Mouse (Mus musculus) lung, postnatal 0 days (tissue): ENCODE measurements around the gene Mospd2. TPM values are rescaled to one million over a fixed set of nuclear protein-coding genes. Genes with fewer than 3 reads are reported as not detected.
A peak's percentile ranks its signal among the peaks of the same experiment; 100 is the strongest.

Experiments used
- ATAC-seq: fragments of 200-750 bp; cut with Nextera tagmentation; 2 replicates; pipeline ENCODE4 v1.8.0; 2017; ENCODE audit warnings: moderate library complexity
- DNase-seq: peaks from one replicate; pipeline ENCODE4 v3.0.0-alpha.2; 2016; ENCODE audit warnings: low spot score
- H3K27ac ChIP-seq: fragments of 300-500 bp; sonication (generic); 2 replicates; pipeline ENCODE4 v1.5.1; 2014; ENCODE audit warnings: antibody characterized with exemption, mild to moderate bottlenecking, low read length, mixed read lengths
- H3K27me3 ChIP-seq: fragments of 300-500 bp; sonication (generic); replicated peaks from 2 replicates; pipeline ENCODE4 v1.6.1; 2014; ENCODE audit warnings: low read length, mixed read lengths; ENCODE audit not compliant: insufficient read depth
- H3K36me3 ChIP-seq: fragments of 300-500 bp; sonication (generic); 2 replicates; pipeline ENCODE4 v1.6.1; 2014; ENCODE audit warnings: low read length, mixed read lengths; ENCODE audit not compliant: insufficient read depth
- H3K4me1 ChIP-seq: fragments of 300-500 bp; sonication (generic); 2 replicates; pipeline ENCODE4 v1.6.1; 2014; ENCODE audit warnings: antibody characterized with exemption, low read depth, low read length, mixed read lengths; ENCODE audit not compliant: insufficient read depth
- H3K4me2 ChIP-seq: fragments of 300-500 bp; sonication (generic); replicated peaks from 2 replicates; pipeline ENCODE4 v1.6.1; 2014; ENCODE audit warnings: low read depth, mild to moderate bottlenecking, low read length, moderate library complexity, mixed read lengths
- H3K4me3 ChIP-seq: fragments of 300-500 bp; sonication (generic); 2 replicates; pipeline ENCODE4 v1.5.1; 2014; ENCODE audit warnings: low read depth, low read length
- H3K9ac ChIP-seq: fragments of 300-500 bp; sonication (generic); replicated peaks from 2 replicates; pipeline ENCODE4 v1.6.1; 2014; ENCODE audit warnings: low read depth, mild to moderate bottlenecking
- H3K9me3 ChIP-seq: fragments of 300-500 bp; sonication (generic); 2 replicates; pipeline ENCODE4 v1.6.1; 2016; ENCODE audit warnings: low read length, mixed read lengths
- CTCF ChIP-seq: IDR thresholded peaks from 2 replicates; pipeline ENCODE4 v1.5.1; 2016; ENCODE audit warnings: antibody characterized with exemption, mild to moderate bottlenecking
- EP300 ChIP-seq: IDR thresholded peaks from 2 replicates; pipeline ENCODE4 v1.6.1; 2016; ENCODE audit warnings: antibody characterized with exemption, mild to moderate bottlenecking, control low read depth
- WGBS: fragments of 180-500 bp; shearing (Covaris S2); extraction: QIAGEN DNeasy Blood & Tissue Kit; methylation state at CpG from one replicate; pipeline ENCODE4 v1.1.7; 2014; 5-methylcytosine and 5-hydroxymethylcytosine counted together
- polyA plus RNA-seq: library from polyadenylated mRNA; unstranded; fragments of >200 nt; fragmentation: Nextera tagmentation; extraction: Ambion mirVana; gene quantifications from 2 replicates; pipeline ENCODE4 v1.2.1, GENCODE M21; 2015

The Mospd2 gene
- polyA plus RNA-seq = 39.9 and 42.5 TPM in 2 replicates

DNA sequence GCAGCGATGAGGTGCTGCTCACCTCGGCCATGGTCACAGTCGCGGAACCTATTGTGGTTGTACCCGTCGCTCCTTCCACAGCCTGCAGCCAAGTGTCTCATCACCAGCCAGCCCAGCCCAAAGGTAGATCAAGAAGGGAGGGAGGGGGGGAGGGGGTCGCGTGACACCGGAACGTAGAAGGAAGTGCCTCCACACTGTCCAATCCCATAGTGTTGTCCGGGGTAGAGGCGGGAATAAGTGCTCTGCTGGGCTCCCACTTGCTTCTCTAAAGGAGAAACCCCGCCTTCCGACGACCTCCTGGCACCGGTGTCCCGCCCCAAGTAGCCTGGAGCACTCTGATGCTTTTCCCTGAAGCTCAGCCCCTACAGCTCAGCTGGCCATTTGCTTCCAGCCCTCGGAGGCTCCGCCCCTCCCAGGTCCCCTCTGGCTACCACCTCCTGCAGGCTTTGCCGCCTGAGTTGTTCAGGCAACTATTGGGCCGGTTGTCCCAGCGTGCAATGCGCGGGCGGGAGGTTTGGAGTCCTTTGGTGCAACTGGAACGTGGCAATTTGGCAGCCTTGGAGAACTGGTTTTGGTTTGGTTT, at the start of gene Mospd2, which contains the start of gene Fancb:
Gene Mospd2 (minus strand): TSS at position 183 of the 583 bp plus-strand sequence.
Gene Fancb (plus strand): TSS at position 400 of the 583 bp plus-strand sequence.
- Histone ChIP-seq H3K9ac (0 out of 2 replicates have a peak within 1 kb of the TSS, but pooled peaks have one; percentile 20), H3K27me3 (no peaks in the 10 kb centered on the region), H3K4me3 (peak within 1 kb of the TSS; percentile 49), H3K4me2 (peak within 1 kb of the TSS; percentile 48), H3K36me3 (no peaks in the 10 kb centered on the region), H3K4me1 (no peaks in the 10 kb centered on the region), H3K27ac (peak within 1 kb of the TSS; percentile 40; the same call in 1 of the 2 replicates), H3K9me3 (no peaks in the 10 kb centered on the region)
- peak; percentile 100 for ATAC-seq
- peak; percentile 95 for DNase-seq
- 9% methylated on average over 24 of the region's 26 CpGs for WGBS
- no peak for TF ChIP-seq CTCF
- TF ChIP-seq EP300 = no peak

DNA sequence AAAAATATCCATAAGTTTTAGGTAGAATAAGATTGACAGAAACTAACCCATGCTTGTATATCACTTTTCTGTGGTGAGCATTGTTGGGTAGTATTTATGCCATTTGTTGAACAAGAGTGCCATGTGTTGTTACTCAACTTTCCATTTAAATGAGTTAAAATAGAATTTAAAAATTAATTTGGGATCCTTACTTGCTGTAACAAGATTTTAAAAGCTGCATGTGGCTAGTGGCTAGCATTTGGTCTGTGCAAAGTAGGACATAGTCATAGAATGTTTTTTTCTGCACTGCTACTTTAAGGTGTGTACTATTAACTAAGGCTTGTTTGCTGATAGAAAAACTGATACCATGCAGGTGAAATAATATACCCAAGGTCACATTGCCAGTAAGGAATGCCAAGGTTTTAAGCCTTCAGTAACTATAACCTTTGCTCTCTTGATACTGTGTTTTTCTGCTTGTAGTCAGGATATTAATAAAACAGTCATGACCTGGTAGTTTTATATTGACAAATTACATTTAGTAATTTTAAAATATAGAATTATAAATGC, 24.7 kb upstream of the Mospd2 start, which contains the start of gene Gm17604:
Gene Gm17604 (minus strand): TSS at position 51 of the 546 bp plus-strand sequence.
- Histone ChIP-seq H3K4me2 (no peak within 1 kb of the TSS), H3K4me3 (no peak within 1 kb of the TSS), H3K36me3 (no peaks in the 10 kb centered on the region), H3K9ac (no peak within 1 kb of the TSS), H3K9me3 (no peaks in the 10 kb centered on the region), H3K27me3 (no peaks in the 10 kb centered on the region), H3K4me1 (no peaks in the 10 kb centered on the region), H3K27ac (no peak within 1 kb of the TSS)
- ATAC-seq (no peak), DNase-seq (no peak)
- TF ChIP-seq EP300 = no peak
- TF ChIP-seq CTCF = no peak

DNA sequence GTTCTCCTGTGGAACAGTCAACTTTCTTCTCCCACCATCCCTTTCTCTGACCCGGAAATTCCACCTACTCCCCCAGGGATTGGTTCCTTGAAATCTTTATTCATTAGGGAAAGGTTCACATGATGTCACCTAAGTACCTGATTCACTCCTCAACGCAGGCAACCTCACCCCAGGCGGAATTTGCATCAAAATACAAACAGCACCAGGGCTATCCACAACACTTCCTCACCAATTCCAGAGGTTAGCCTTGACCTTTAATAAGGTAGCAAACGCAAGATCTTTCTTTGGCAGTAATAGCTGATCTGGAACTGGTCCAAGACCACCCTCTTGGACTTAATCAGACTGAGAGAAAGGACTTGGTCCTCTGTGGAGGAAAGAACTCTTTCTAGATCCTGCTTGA, 23.0 kb upstream of the Mospd2 start:
- 30% methylated on average over 4 of the region's 4 CpGs for WGBS
- no peaks in the 10 kb centered on the region for H3K4me1 ChIP-seq
- H3K4me2 ChIP-seq = no peak overlapping the region
- DNase-seq (no peak), ATAC-seq (no peak)
- no peak overlapping the region for H3K9ac ChIP-seq
- H3K4me3 ChIP-seq = no peak overlapping the region
- H3K9me3 ChIP-seq = no peaks in the 10 kb centered on the region
- TF ChIP-seq EP300 (no peak), CTCF (no peak)
- no peaks in the 10 kb centered on the region for H3K36me3 ChIP-seq
- no peak overlapping the region for H3K27ac ChIP-seq
- no peaks in the 10 kb centered on the region for H3K27me3 ChIP-seq

DNA sequence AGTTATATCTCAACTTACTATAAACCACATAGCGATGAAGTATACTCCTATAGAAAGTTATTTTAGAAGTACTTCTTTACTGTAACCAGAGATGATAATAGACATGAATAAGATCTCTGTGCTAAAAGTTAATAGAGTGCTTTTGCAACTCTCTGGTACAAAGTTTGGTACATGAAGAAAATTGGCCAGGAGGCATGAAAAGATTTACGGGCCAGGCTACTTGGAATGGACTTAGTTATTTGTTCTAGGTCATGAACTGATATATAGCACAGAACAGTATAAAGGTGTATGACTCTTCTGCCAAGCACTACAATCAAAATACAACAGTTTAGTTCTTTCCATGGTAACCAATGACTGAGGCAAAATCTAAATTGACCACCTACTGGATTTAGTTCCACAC, 1.3 kb downstream of the Mospd2 start:
- Histone ChIP-seq H3K4me2 (peak overlapping the region; percentile 48; the same call in 1 of the 2 replicates), H3K4me3 (no peak overlapping the region), H3K9me3 (no peaks in the 10 kb centered on the region), H3K27ac (no peak overlapping the region), H3K36me3 (no peaks in the 10 kb centered on the region), H3K4me1 (no peaks in the 10 kb centered on the region), H3K9ac (no peak overlapping the region), H3K27me3 (no peaks in the 10 kb centered on the region)
- 89% methylated on average over 2 of the region's 2 CpGs for WGBS
- no peak for DNase-seq
- no peak for TF ChIP-seq EP300
- no peak for TF ChIP-seq CTCF
- no peak for ATAC-seq

DNA sequence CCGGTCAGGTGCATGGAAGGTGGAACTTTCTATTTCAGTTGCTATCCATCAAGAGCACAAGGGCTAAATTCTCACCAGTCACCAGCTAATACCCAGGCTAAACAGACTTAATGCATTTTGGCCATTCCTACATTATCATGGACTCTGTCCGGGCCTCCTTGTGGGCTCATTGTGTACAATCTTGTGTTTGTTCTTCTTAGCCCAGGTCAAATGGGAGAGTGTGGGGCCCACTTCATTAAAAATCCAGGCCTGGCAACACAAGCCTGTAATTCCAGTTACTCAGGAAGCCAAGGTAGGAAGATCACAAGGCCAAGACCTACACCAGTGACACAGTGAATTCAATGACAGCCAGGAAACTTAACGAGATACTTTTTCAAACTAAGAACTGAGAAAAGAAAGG, 9.0 kb downstream of the Mospd2 start:
- ATAC-seq = no peak

DNA sequence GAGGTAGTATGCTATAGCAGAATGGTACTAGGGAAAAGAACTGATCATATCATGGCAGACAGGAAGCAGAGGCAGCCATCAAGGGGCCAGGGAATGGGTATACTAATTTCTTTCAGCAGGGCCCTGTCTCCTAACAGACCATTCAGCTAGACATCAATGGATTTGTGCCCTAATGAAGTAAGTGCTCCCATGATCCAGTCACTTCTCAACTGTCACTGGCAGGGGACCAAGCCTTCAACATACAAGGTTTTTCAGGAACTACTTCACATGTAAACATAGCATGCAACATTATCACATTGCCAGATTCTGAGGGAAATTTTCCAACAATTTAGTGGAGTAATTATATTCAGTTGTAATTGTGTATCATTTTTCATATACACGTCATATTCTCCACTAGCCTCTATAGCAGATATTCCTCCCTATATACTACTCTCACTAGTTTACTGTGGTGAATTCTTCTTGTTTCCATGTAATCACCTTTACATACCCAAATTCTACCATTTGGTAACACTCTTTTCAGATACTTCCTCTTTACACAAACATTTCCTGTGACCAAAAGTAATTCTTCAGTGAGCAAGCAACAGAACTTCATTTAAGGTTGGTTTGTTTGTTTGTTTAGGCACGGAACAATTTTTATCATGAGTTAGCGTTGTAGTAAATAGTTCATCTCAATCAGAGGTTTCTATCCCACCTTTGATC, 14.3 kb downstream of the Mospd2 start:
- Histone ChIP-seq H3K9ac (no peak overlapping the region), H3K9me3 (no peaks in the 10 kb centered on the region), H3K27me3 (no peaks in the 10 kb centered on the region), H3K36me3 (no peaks in the 10 kb centered on the region), H3K27ac (no peak overlapping the region), H3K4me1 (no peaks in the 10 kb centered on the region), H3K4me2 (no peak overlapping the region), H3K4me3 (no peak overlapping the region)
- TF ChIP-seq CTCF (no peak), EP300 (no peak)
- ATAC-seq (peak; percentile 21; the same call in 1 of the 2 replicates), DNase-seq (peak; percentile 24)
- 59% methylated on average over 3 of the region's 3 CpGs for WGBS

More for the DNA sequence above, 9.0 kb downstream of the Mospd2 start:
- H3K27ac ChIP-seq = no peak overlapping the region
- H3K4me2 ChIP-seq = no peak overlapping the region
- no peaks in the 10 kb centered on the region for H3K27me3 ChIP-seq
- H3K9me3 ChIP-seq = no peaks in the 10 kb centered on the region
- no peaks in the 10 kb centered on the region for H3K36me3 ChIP-seq
- DNase-seq = peak; percentile 12
- H3K9ac ChIP-seq = no peak overlapping the region
- no peak overlapping the region for H3K4me3 ChIP-seq
- TF ChIP-seq CTCF = no peak
- no peak for TF ChIP-seq EP300
- H3K4me1 ChIP-seq = no peaks in the 10 kb centered on the region
- 69% methylated on average over 3 of the region's 3 CpGs for WGBS
